Mouse (Mus musculus) liver, postnatal 0 days (tissue): Measurements from ENCODE around the gene Tmem243. TPM values are rescaled to one million over a fixed set of nuclear protein-coding genes. Genes with fewer than 3 reads are reported as not detected.
A peak's percentile ranks its signal among the peaks of the same experiment; 100 is the strongest.

ENCODE experiments used
- ATAC-seq: fragments of 200-750 bp; cut with Nextera tagmentation; 2 replicates; pipeline ENCODE4 v1.8.0; 2017; ENCODE audit warnings: mild to moderate bottlenecking, moderate library complexity
- DNase-seq: peaks from one replicate; pipeline ENCODE4 v3.0.0-alpha.2; 2016
- H3K27ac ChIP-seq: fragments of 300-500 bp; sonication (generic); 2 replicates; pipeline ENCODE4 v1.5.1; 2014; ENCODE audit warnings: antibody characterized with exemption, moderate library complexity, mild to moderate bottlenecking, low read depth
- H3K27me3 ChIP-seq: fragments of 300-500 bp; sonication (generic); 2 replicates; pipeline ENCODE4 v1.6.1; 2014; ENCODE audit warnings: low read length, control low read depth, mixed read lengths; ENCODE audit not compliant: insufficient read depth
- H3K36me3 ChIP-seq: fragments of 300-500 bp; sonication (generic); replicated peaks from 2 replicates; pipeline ENCODE4 v1.6.1; 2014; ENCODE audit warnings: mild to moderate bottlenecking, control low read depth, low read length, moderate library complexity, mixed read lengths; ENCODE audit not compliant: insufficient read depth
- H3K4me1 ChIP-seq: fragments of 300-500 bp; sonication (generic); 2 replicates; pipeline ENCODE4 v1.6.1; 2014; ENCODE audit warnings: antibody characterized with exemption, mild to moderate bottlenecking, control low read depth; ENCODE audit not compliant: insufficient read depth
- H3K4me2 ChIP-seq: fragments of 300-500 bp; sonication (generic); 2 replicates; pipeline ENCODE4 v1.6.1; 2014; ENCODE audit warnings: low read depth, mild to moderate bottlenecking, low read length, moderate library complexity, mixed read lengths
- H3K4me3 ChIP-seq: fragments of 300-500 bp; sonication (generic); 2 replicates; pipeline ENCODE4 v1.5.1; 2014; ENCODE audit warnings: low read depth, low read length
- H3K9ac ChIP-seq: fragments of 300-500 bp; sonication (generic); replicated peaks from 2 replicates; pipeline ENCODE4 v1.6.1; 2014; ENCODE audit warnings: mild to moderate bottlenecking, moderate library complexity
- H3K9me3 ChIP-seq: fragments of 300-500 bp; sonication (generic); 2 replicates; pipeline ENCODE4 v1.6.1; 2016; ENCODE audit warnings: mild to moderate bottlenecking, control low read depth, low read length, mixed read lengths
- CTCF ChIP-seq: sonication (generic); IDR thresholded peaks from 2 replicates; pipeline ENCODE4 v1.5.1; 2016; ENCODE audit warnings: antibody characterized with exemption, low read depth
- EP300 ChIP-seq: IDR thresholded peaks from 2 replicates; pipeline ENCODE4 v1.6.1; 2016; ENCODE audit warnings: antibody characterized with exemption, low read depth, mild to moderate bottlenecking
- WGBS: fragments of 180-500 bp; shearing (Covaris S2); extraction: QIAGEN DNeasy Blood & Tissue Kit; methylation state at CpG from one replicate; pipeline ENCODE4 v1.1.7; 2014; ENCODE audit not compliant: insufficient replicate concordance; 5-methylcytosine and 5-hydroxymethylcytosine counted together
- polyA plus RNA-seq: library from polyadenylated mRNA; unstranded; fragments of >200 nt; fragmentation: Nextera tagmentation; extraction: Ambion mirVana; gene quantifications from 2 replicates; pipeline ENCODE4 v1.2.1, GENCODE M21; 2015

Tmem243 gene
- 50.9 and 56.7 TPM in 2 replicates for polyA plus RNA-seq

- peak within 1 kb of the TSS; percentile 92 for H3K27ac ChIP-seq
- WGBS = under 1% methylated on average over 55 of the region's 59 CpGs
Observed at GRCm38 (mm10) chr5:9100207-9100848, at the start of gene Tmem243. Gene Tmem243 (plus strand): TSS chr5:9100668.

GRCm38 (mm10) chr5:9056020-9056660 is 44.3 kb upstream of the Tmem243 start:
- 22% methylated on average over 3 of the region's 3 CpGs for WGBS
- H3K36me3 ChIP-seq = no peaks in the 10 kb centered on the region
- H3K4me3 ChIP-seq = no peak overlapping the region
- ATAC-seq (peak; percentile 49; the same call in 1 of the 2 replicates), DNase-seq (peak; percentile 59)
- H3K4me1 ChIP-seq = no peaks in the 10 kb centered on the region
- H3K4me2 ChIP-seq = no peak overlapping the region
- TF ChIP-seq EP300 = no peak
- peak; percentile 85 for TF ChIP-seq CTCF
- no peak overlapping the region for H3K9ac ChIP-seq
- H3K9me3 ChIP-seq = no peaks in the 10 kb centered on the region
- H3K27me3 ChIP-seq = no peaks in the 10 kb centered on the region
- no peak overlapping the region for H3K27ac ChIP-seq

More at GRCm38 (mm10) chr5:9100207-9100848, at the start of gene Tmem243:
- H3K9ac ChIP-seq = peak within 1 kb of the TSS; percentile 91
- H3K36me3 ChIP-seq = no peaks in the 10 kb centered on the region
- H3K27me3 ChIP-seq = peaks cover 17% of the 10 kb centered on the region; the same call in 1 of the 2 replicates
- TF ChIP-seq EP300 = no peak
- TF ChIP-seq CTCF = no peak
- H3K9me3 ChIP-seq = peaks cover 3% of the 10 kb centered on the region
- H3K4me2 ChIP-seq = peak within 1 kb of the TSS; percentile 93
- peak; percentile 93 for ATAC-seq
- DNase-seq = peak; percentile 87
- peaks cover 17% of the 10 kb centered on the region for H3K4me1 ChIP-seq
- H3K4me3 ChIP-seq = peak within 1 kb of the TSS; percentile 94

GRCm38 (mm10) chr5:9057277-9057879 is 43.1 kb upstream of the Tmem243 start:
- DNase-seq (no peak), ATAC-seq (peak; percentile 84)
- no peak overlapping the region; the same call in 1 of the 2 replicates for H3K9ac ChIP-seq
- 59% methylated on average over 5 of the region's 5 CpGs for WGBS
- H3K36me3 ChIP-seq = no peaks in the 10 kb centered on the region
- no peak overlapping the region; the same call in 1 of the 2 replicates for H3K27ac ChIP-seq
- H3K4me1 ChIP-seq = no peaks in the 10 kb centered on the region
- TF ChIP-seq EP300 (no peak), CTCF (no peak)
- H3K27me3 ChIP-seq = no peaks in the 10 kb centered on the region
- H3K4me2 ChIP-seq = no peak overlapping the region
- H3K9me3 ChIP-seq = no peaks in the 10 kb centered on the region
- no peak overlapping the region for H3K4me3 ChIP-seq

GRCm38 (mm10) chr5:9059303-9060023 is 41.0 kb upstream of the Tmem243 start:
- WGBS = 74% methylated on average over 6 of the region's 6 CpGs

GRCm38 (mm10) chr5:9060228-9060627 is 40.2 kb upstream of the Tmem243 start:
- Histone ChIP-seq H3K4me2 (no peak overlapping the region), H3K4me3 (no peak overlapping the region), H3K36me3 (no peaks in the 10 kb centered on the region), H3K9me3 (no peaks in the 10 kb centered on the region), H3K4me1 (no peaks in the 10 kb centered on the region), H3K27ac (no peak overlapping the region), H3K9ac (no peak overlapping the region), H3K27me3 (no peaks in the 10 kb centered on the region)
- no peak for ATAC-seq
- WGBS = 62% methylated on average over 14 of the region's 14 CpGs
- TF ChIP-seq CTCF (no peak), EP300 (no peak)
- DNase-seq = no peak

More at GRCm38 (mm10) chr5:9059303-9060023, 41.0 kb upstream of the Tmem243 start:
- Histone ChIP-seq H3K4me2 (no peak overlapping the region), H3K9me3 (no peaks in the 10 kb centered on the region), H3K36me3 (no peaks in the 10 kb centered on the region), H3K27me3 (no peaks in the 10 kb centered on the region), H3K4me1 (no peaks in the 10 kb centered on the region), H3K9ac (no peak overlapping the region), H3K27ac (no peak overlapping the region), H3K4me3 (no peak overlapping the region)
- ATAC-seq = no peak
- no peak for DNase-seq
- no peak for TF ChIP-seq EP300
- peak; percentile 26; the same call in 1 of the 2 replicates for TF ChIP-seq CTCF
